Mouse (Mus musculus) G1E (cell line): ENCODE measurements around the gene Tns4.

ENCODE experiments used
- CTCF ChIP-seq: IDR thresholded peaks from 2 replicates; pipeline ENCODE4 v1.5.1; 2012; ENCODE audit warnings: low read depth, low read length, inconsistent platforms, mixed read lengths
- GATA1 ChIP-seq: IDR thresholded peaks from 2 replicates; pipeline ENCODE4 v1.6.1; 2012; ENCODE audit warnings: borderline replicate concordance, low read length, inconsistent platforms, mixed read lengths
- TAL1 ChIP-seq: conservative IDR thresholded peaks from 2 replicates; pipeline ENCODE4 v1.6.1; 2012; ENCODE audit warnings: low read depth, low read length, inconsistent platforms, mixed read lengths

DNA sequence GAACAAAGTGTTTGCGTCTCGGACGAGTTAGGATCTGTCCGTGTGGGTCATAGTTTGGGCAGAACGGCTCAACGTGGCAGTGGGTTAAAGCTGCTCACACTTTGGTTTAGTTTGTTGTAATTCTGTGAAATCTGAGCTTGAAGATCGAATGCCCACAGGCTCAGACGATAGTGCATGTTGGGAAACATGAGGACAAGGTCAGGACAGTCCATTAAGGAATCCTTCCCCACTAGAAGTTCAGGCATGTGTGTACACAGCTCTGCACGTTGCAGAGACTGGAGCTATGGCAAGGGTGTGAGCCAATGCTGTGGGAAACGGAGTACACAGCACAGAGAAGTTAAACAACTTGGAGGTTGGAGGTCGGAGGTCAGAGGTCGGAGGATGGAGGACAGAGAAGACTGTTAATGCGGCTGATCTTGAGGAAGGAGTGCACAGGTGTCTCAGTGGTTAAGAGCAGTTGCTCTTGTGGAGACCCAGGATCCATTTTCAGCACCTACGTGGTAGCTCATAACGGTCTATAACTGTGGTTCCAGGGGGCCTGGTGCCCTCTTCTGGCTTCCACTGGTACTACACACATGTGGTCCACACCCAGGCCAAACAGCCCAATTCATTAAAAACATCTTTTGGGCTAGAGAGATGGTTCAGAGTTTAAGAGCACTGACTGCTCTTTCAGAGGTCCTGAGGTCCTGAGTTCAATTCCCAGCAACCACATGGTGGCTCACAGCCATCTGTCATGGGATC lies 21.4 kb upstream of the Tns4 start:
- TF ChIP-seq CTCF (peak; percentile 53), TAL1 (no peak), GATA1 (no peak)
